Comparison of ENCODE assay signal across 8 mouse cellular contexts in genomic region chr12:24709409-24709808, GRCm38 (mm10). TPM values are rescaled to one million over a fixed set of nuclear protein-coding genes. Genes with fewer than 3 reads are reported as not detected.
DNase-seq lines count a peak whose midpoint lies in the region; ATAC-seq and TF ChIP-seq lines count a peak whose summit lies in the region.

No protein-coding gene starts in this region.

- no peaks in the 10 kb centered on the region for H3K9me3 ChIP-seq in embryonic facial prominence, embryonic 12.5 days
- H3K9me3 ChIP-seq in limb, embryonic 14.5 days (ENCODE audit: control insufficient read depth, low read length), result no peaks in the 10 kb centered on the region

- ATAC-seq in embryonic facial prominence, embryonic 12.5 days (ENCODE audit: insufficient number of reproducible peaks, insufficient read depth, low FRiP score, low TSS enrichment), result no peak
- no peak for ATAC-seq in limb, embryonic 14.5 days (ENCODE audit: low FRiP score, low read depth)

- TF ChIP-seq POLR2A in limb, embryonic 14.5 days (IDR thresholded peaks at IDR 0.05; ENCODE audit: borderline replicate concordance, extremely low read depth, insufficient read depth, insufficient read length), result no peak

- peak overlapping the region; percentile 85 for H3K9ac ChIP-seq in embryonic facial prominence, embryonic 12.5 days
- peak overlapping the region; percentile 77 for H3K9ac ChIP-seq in limb, embryonic 14.5 days (ENCODE audit: low read depth, low read length, severe bottlenecking)

- peaks cover 25% of the 10 kb centered on the region; the same call in 1 of the 2 replicates for H3K4me1 ChIP-seq in embryonic facial prominence, embryonic 12.5 days
- H3K4me1 ChIP-seq in limb, embryonic 14.5 days (ENCODE audit: control insufficient read depth, insufficient read depth, low read length), result peaks cover 29% of the 10 kb centered on the region

- H3K4me3 ChIP-seq in embryonic facial prominence, embryonic 12.5 days, result peak overlapping the region; percentile 94
- peak overlapping the region; percentile 93 for H3K4me3 ChIP-seq in limb, embryonic 14.5 days (replicated peaks; ENCODE audit: low read length)

- peak overlapping the region; percentile 90 for H3K4me2 ChIP-seq in embryonic facial prominence, embryonic 12.5 days (replicated peaks)
- peak overlapping the region; percentile 85 for H3K4me2 ChIP-seq in limb, embryonic 14.5 days (replicated peaks; ENCODE audit: low read depth, low read length, severe bottlenecking)

- DNase-seq in adrenal gland, postnatal 14 days, result peak; percentile 37
- DNase-seq in adrenal gland, postnatal 25 days, result no peak
- DNase-seq in 416B (ENCODE audit: low read depth), result peak; percentile 84
- DNase-seq in limb, embryonic 14.5 days (ENCODE audit: low spot score), result no peak
- peak; percentile 64 for DNase-seq in splenic B cell, adult 2 months (ENCODE audit: low read depth, low spot score)
- no peak for DNase-seq in right cerebral cortex, postnatal 4 days
- no peak for DNase-seq in frontal cortex, adult 2 months (ENCODE audit: extremely low spot score in 1 of 2, low spot score in 1 of 2)

- peaks cover 36% of the 10 kb centered on the region for H3K36me3 ChIP-seq in embryonic facial prominence, embryonic 12.5 days
- peaks cover 39% of the 10 kb centered on the region for H3K36me3 ChIP-seq in limb, embryonic 14.5 days (ENCODE audit: control insufficient read depth, insufficient read depth, low read length)
- H3K36me3 ChIP-seq in splenic B cell, adult 2 months (ENCODE audit: control insufficient read depth, insufficient read depth, low read length, poor library complexity, severe bottlenecking), result no peaks in the 10 kb centered on the region; the same call in 1 of the 2 replicates

- H3K27ac ChIP-seq in embryonic facial prominence, embryonic 12.5 days, result peak overlapping the region; percentile 87
- no peak overlapping the region for H3K27ac ChIP-seq in limb, embryonic 14.5 days (replicated peaks; ENCODE audit: low read depth, low read length)

- H3K27me3 ChIP-seq in embryonic facial prominence, embryonic 12.5 days, result no peaks in the 10 kb centered on the region
- H3K27me3 ChIP-seq in limb, embryonic 14.5 days (ENCODE audit: control insufficient read depth, insufficient read depth, low read length), result no peaks in the 10 kb centered on the region
- no peaks in the 10 kb centered on the region for H3K27me3 ChIP-seq in splenic B cell, adult 2 months (ENCODE audit: control insufficient read depth, insufficient read depth, low read length, poor library complexity, severe bottlenecking)

- 20% methylated on average over 6 of the region's 6 CpGs for WGBS in embryonic facial prominence, embryonic 12.5 days
- 10% methylated on average over 6 of the region's 6 CpGs for WGBS in limb, embryonic 14.5 days

RNA-seq across cellular contexts. Expression of gene Rrm2, which starts 1.4 kb away (rescaled TPM):
- total RNA-seq in adrenal gland, postnatal 14 days (2021), result 42.1 and 56.4 TPM in 2 replicates
- total RNA-seq in adrenal gland, postnatal 25 days (2021), result 26.7 and 30.0 TPM in 2 replicates
- polyA plus RNA-seq in embryonic facial prominence, embryonic 12.5 days (2016; fragmentation: Nextera tagmentation; extraction: Ambion mirVana), result 289 and 307 TPM in 2 replicates
- polyA plus RNA-seq in limb, embryonic 14.5 days (2012; rRNA removed), result 60.6 and 67.2 TPM in 2 replicates
- 128 and 135 TPM in 2 replicates for polyA plus RNA-seq in limb, embryonic 14.5 days (2014; fragmentation: Nextera tagmentation; extraction: Ambion mirVana)
- 2.0 and 2.2 TPM in 2 replicates for polyA plus RNA-seq in frontal cortex, adult 2 months (2012; rRNA removed)

RNA-seq across cellular contexts. Expression of gene Cys1, which starts 27.8 kb away (rescaled TPM):
- total RNA-seq in adrenal gland, postnatal 14 days (2021), result 3.5 and 3.9 TPM in 2 replicates
- 2.5 and 5.0 TPM in 2 replicates for total RNA-seq in adrenal gland, postnatal 25 days (2021)
- polyA plus RNA-seq in embryonic facial prominence, embryonic 12.5 days (2016; fragmentation: Nextera tagmentation; extraction: Ambion mirVana), result 2.6 and 2.7 TPM in 2 replicates
- polyA plus RNA-seq in limb, embryonic 14.5 days (2012; rRNA removed), result 11.3 and 13.6 TPM in 2 replicates
- 8.9 and 11.2 TPM in 2 replicates for polyA plus RNA-seq in limb, embryonic 14.5 days (2014; fragmentation: Nextera tagmentation; extraction: Ambion mirVana)
- polyA plus RNA-seq in frontal cortex, adult 2 months (2012; rRNA removed), result 8.5 and 9.6 TPM in 2 replicates

RNA-seq across cellular contexts. Expression of gene Klf11, which starts 58.3 kb away (rescaled TPM):
- total RNA-seq in adrenal gland, postnatal 14 days (2021), result 13.7 and 17.3 TPM in 2 replicates
- total RNA-seq in adrenal gland, postnatal 25 days (2021), result 9.8 and 14.8 TPM in 2 replicates
- polyA plus RNA-seq in embryonic facial prominence, embryonic 12.5 days (2016; fragmentation: Nextera tagmentation; extraction: Ambion mirVana), result 13.6 and 13.8 TPM in 2 replicates
- 12.1 and 15.6 TPM in 2 replicates for polyA plus RNA-seq in limb, embryonic 14.5 days (2012; rRNA removed)
- 13.3 and 16.4 TPM in 2 replicates for polyA plus RNA-seq in limb, embryonic 14.5 days (2014; fragmentation: Nextera tagmentation; extraction: Ambion mirVana)
- 6.3 and 6.7 TPM in 2 replicates for polyA plus RNA-seq in frontal cortex, adult 2 months (2012; rRNA removed)

Comparison
In these comparisons a context has a peak if more than half of its experiments do, and no peak if none do; other contexts are left out.
1. DNase-seq: peak in adrenal gland, postnatal 14 days (single experiment), 416B (single experiment) and splenic B cell, adult 2 months (single experiment); none in adrenal gland, postnatal 25 days (single experiment), limb, embryonic 14.5 days (single experiment), right cerebral cortex, postnatal 4 days (single experiment) and frontal cortex, adult 2 months (0 of 2).
2. RNA of gene Rrm2, which starts 1.4 kb away (polyA plus RNA-seq): 289 to 307 TPM in embryonic facial prominence, embryonic 12.5 days and 60.6 to 135 TPM in limb, embryonic 14.5 days; 2.0 to 2.2 TPM in frontal cortex, adult 2 months; every median in the first group is over 10 times any median in the second.